Mouse (Mus musculus): ENCODE data around the gene Tmem196.

The Tmem196 gene

GRCm38 (mm10) chr12:119945589-119946310, at the start of gene Tmem196:
TSS of gene Tmem196 (plus strand) at chr12:119945822.
- no peak for DNase-seq (ENCODE audit: low spot score)

- no peak for DNase-seq (ENCODE audit: low spot score)
Observed at GRCm38 (mm10) chr12:119946311-119946692, 680 bp downstream of the Tmem196 start.

DNA sequence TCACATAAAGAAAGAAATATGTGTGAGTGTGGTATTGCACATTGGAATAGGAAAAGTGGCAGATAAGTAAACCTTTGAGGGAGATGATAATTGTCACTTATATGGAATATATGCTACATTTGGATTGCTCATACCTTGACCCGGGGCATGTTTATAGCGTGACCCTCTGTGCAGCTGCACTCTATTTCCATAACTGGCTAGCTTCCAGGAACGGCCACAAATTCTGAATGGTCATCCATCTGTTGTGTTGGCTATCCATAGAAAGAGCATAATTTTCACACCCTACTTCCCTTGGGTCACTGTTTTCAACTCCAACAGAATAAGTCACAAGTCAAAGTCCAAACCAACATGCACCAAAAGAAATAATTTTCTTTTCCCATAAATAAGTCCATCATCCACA, 11.4 kb downstream of the Tmem196 start:
- no peak for DNase-seq (ENCODE audit: low spot score)

DNA sequence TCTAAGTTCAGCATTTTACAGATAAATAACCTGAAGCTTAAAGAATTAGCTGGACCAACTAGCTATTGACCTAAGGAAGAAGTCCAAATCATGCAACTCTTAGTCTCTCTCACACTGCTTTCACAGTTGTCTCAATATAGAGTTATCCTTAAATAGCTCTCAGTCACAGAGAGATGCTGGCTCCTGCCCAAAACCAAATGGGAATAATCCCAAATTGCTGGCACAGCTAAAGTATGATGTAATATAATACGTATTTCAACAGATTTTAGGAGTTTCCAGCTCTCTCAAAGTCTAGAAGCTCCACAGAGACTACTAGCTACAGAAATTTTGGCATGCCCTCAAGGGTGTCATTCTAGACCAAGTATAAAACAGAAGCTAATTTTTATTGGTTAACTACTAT, 15.1 kb downstream of the Tmem196 start:
- DNase-seq (ENCODE audit: low spot score) = no peak

DNA sequence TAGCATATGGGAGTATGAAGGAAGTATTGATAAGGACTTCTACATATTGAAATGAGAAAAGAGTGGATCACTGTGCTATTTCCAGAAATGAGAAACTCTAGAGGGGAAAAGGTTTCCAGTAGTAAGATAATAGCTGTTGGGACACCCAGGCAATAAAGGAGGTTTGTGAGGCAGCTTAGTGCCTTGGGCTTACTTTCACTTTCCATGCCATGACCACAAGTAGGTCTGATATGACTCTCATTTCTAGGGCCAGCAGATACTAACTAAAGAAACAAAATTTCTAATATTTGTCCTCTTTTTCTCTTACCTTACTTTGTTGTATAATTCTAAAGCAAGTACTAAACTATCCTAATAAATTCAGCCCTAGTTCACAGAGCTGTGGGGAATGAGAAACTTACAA, 19.8 kb downstream of the Tmem196 start:
- DNase-seq (ENCODE audit: low spot score) = no peak

GRCm38 (mm10) chr12:119970068-119970467, 24.4 kb downstream of the Tmem196 start:
- DNase-seq (ENCODE audit: low spot score) = no peak

- no peak for DNase-seq (ENCODE audit: low spot score)
Observed at GRCm38 (mm10) chr12:119981731-119982130, 36.1 kb downstream of the Tmem196 start.

GRCm38 (mm10) chr12:119998267-119998666, 52.6 kb downstream of the Tmem196 start:
- no peak for DNase-seq (ENCODE audit: low spot score)

DNA sequence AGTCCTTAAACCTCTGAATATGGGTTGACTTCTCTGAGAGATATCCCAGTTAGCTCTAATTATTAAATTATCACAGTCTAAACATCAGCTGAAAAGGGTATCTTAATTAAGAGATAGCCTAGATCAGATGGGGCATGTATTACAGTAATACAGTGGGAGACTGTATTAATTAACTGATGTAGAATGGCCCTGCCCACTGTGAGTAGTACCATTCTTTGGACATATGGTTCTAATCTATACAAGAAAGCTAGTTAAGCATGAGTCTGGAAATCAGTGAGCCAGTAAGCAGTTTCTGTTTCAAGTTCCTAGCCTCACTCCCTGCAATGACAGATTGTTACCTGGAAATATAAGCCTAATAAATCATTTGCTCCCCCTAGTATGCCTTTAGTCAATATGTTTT, 58.7 kb downstream of the Tmem196 start:
- DNase-seq (ENCODE audit: low spot score) = no peak

DNA sequence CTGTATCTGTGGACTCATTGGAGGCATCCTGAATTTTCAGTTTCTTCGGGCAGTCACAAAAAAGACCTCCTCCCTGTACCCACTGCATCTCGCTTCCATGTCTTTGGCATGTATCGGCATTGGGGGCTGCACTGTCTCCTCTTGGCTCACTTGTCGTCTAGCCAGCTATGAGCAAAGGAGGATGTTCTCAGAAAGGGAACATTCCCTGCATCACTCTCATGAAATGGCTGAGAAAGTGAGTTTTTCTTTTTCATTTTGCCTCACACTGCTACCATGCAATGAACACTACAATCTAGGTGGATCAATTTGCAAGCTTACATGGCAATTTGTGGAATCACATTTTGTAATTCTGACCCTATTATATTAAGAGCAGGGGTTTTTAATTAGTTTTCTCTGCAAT, 69.1 kb downstream of the Tmem196 start:
- no peak for DNase-seq (ENCODE audit: low spot score)

GRCm38 (mm10) chr12:120015201-120015600, 69.6 kb downstream of the Tmem196 start:
- no peak for DNase-seq (ENCODE audit: low spot score)

DNA sequence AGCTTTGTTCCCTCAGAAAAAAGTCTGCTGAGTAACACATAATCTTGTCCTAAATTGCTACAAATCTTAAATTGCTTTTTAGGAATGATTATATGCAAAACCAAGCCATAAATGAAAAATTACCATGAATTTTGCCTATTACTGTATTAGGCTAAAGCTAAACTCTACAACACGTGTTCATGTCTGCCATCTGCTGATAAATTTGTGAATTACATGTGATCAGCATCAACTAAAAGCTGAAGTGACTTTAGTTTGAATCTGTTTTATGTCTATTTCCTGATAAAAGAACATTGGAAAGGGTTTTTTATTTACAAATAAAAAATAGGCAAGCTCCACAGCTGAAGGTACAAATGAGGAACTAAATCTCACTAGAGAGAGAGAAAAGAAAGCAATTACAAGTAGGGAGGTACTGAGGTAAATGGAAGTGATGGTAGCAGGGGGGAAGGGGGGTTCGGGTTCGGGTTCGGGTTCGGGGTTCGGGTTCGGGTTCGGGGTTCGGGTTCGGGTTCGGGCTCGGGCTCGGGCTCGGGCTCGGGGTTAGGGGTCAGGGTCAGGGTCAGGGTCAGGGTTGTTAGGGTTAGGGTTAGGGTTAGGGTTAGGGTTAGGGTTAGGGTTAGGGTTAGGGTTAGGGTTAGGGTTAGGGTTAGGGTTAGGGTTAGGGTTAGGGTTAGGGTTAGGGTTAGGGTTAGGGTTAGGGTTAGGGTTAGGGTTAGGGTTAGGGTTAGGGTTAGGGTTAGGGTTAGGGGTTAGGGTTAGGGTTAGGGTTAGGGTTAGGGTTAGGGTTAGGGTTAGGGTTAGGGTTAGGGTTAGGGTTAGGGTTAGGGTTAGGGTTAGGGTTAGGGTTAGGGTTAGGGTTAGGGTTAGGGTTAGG, 82.7 kb downstream of the Tmem196 start:
- DNase-seq (ENCODE audit: low spot score) = peak; percentile 70
